Mouse (Mus musculus): ENCODE data around the gene Gm2a. TPM values are rescaled to one million over a fixed set of nuclear protein-coding genes. Genes with fewer than 3 reads are reported as not detected.

Gene Gm2a
- 166 TPM for polyA plus RNA-seq (2014; fragmentation: Illumina TruSeq; extraction: RNeasy Lipid Tissue Mini Kit (QIAGEN cat#74804); ENCODE audit: low read depth, low replicate concordance)

GRCm38 (mm10) chr11:55097463-55098188, at the start of gene Gm2a:
Gm2a (plus strand) TSS chr11:55098115.

GRCm38 (mm10) chr11:55077331-55078231, 20.3 kb upstream of the Gm2a start, which contains the start of gene Ccdc69:
Ccdc69 (minus strand) TSS chr11:55078131.

GRCm38 (mm10) chr11:55151608-55152007, 53.7 kb downstream of the Gm2a start, which contains the start of gene Slc36a3:
Slc36a3 (minus strand) TSS chr11:55151708.

Other genes starting within 250 kb of the Gm2a start
- gene Lyrm7, start 237.2 kb upstream of the Gm2a start, polyA plus RNA-seq (2014; fragmentation: Illumina TruSeq; extraction: RNeasy Lipid Tissue Mini Kit (QIAGEN cat#74804); ENCODE audit: low read depth, low replicate concordance) = 14.8 TPM
- 214 TPM for gene Hint1, start 231.7 kb upstream of the Gm2a start, polyA plus RNA-seq (2014; fragmentation: Illumina TruSeq; extraction: RNeasy Lipid Tissue Mini Kit (QIAGEN cat#74804); ENCODE audit: low read depth, low replicate concordance)
- gene Gpx3, start 195.7 kb upstream of the Gm2a start, polyA plus RNA-seq (2014; fragmentation: Illumina TruSeq; extraction: RNeasy Lipid Tissue Mini Kit (QIAGEN cat#74804); ENCODE audit: low read depth, low replicate concordance) = 106 TPM
- 3.7 TPM for gene Tnip1, start 135.2 kb upstream of the Gm2a start, polyA plus RNA-seq (2014; fragmentation: Illumina TruSeq; extraction: RNeasy Lipid Tissue Mini Kit (QIAGEN cat#74804); ENCODE audit: low read depth, low replicate concordance)
- 14.3 TPM for gene Anxa6, start 64.7 kb upstream of the Gm2a start, polyA plus RNA-seq (2014; fragmentation: Illumina TruSeq; extraction: RNeasy Lipid Tissue Mini Kit (QIAGEN cat#74804); ENCODE audit: low read depth, low replicate concordance)
- 4.0 TPM for gene Ccdc69, start 20.0 kb upstream of the Gm2a start, polyA plus RNA-seq (2014; fragmentation: Illumina TruSeq; extraction: RNeasy Lipid Tissue Mini Kit (QIAGEN cat#74804); ENCODE audit: low read depth, low replicate concordance)
- gene Slc36a3, start 53.6 kb downstream of the Gm2a start, polyA plus RNA-seq (2014; fragmentation: Illumina TruSeq; extraction: RNeasy Lipid Tissue Mini Kit (QIAGEN cat#74804); ENCODE audit: low read depth, low replicate concordance) = not detected
- 30.4 TPM for gene Slc36a2, start 87.0 kb downstream of the Gm2a start, polyA plus RNA-seq (2014; fragmentation: Illumina TruSeq; extraction: RNeasy Lipid Tissue Mini Kit (QIAGEN cat#74804); ENCODE audit: low read depth, low replicate concordance)
- gene Slc36a1, start 106.2 kb downstream of the Gm2a start, polyA plus RNA-seq (2014; fragmentation: Illumina TruSeq; extraction: RNeasy Lipid Tissue Mini Kit (QIAGEN cat#74804); ENCODE audit: low read depth, low replicate concordance) = 3.6 TPM
- not detected for gene Fat2, start 238.4 kb downstream of the Gm2a start, polyA plus RNA-seq (2014; fragmentation: Illumina TruSeq; extraction: RNeasy Lipid Tissue Mini Kit (QIAGEN cat#74804); ENCODE audit: low read depth, low replicate concordance)